Mouse (Mus musculus) effector memory CD4-positive, alpha-beta T cell, adult 7 months (primary cell): ENCODE results near the gene Spata31. TPM values are rescaled to one million over a fixed set of nuclear protein-coding genes. Genes with fewer than 3 reads are reported as not detected.

Experiments used
- polyA plus RNA-seq: library from polyadenylated mRNA; unstranded; fragments of 100-300 nt; shearing (Covaris generic); gene quantifications from one replicate; pipeline ENCODE4 v1.2.1, GENCODE M21; 2017

The Spata31 gene
- polyA plus RNA-seq: not detected

GRCm38 (mm10) chr13:64917191-64917590 is at the start of gene Spata31:
TSS of gene Spata31 (plus strand) at chr13:64917406.

GRCm38 (mm10) chr13:64903585-64904208 is 13.5 kb upstream of the Spata31 start, which contains the start of gene Cntnap3:
TSS of gene Cntnap3 (minus strand) at chr13:64903955.

Other genes with a start within 250 kb of the Spata31 start
- gene Cntnap3, start 13.5 kb upstream of the Spata31 start, polyA plus RNA-seq: not detected
- gene Spata31d1c, start 115.7 kb downstream of the Spata31 start, polyA plus RNA-seq: not detected
- not detected for gene Prss47, start 135.4 kb downstream of the Spata31 start, polyA plus RNA-seq
- gene Mfsd14b, start 195.6 kb downstream of the Spata31 start, polyA plus RNA-seq: 73.4 TPM
- gene Olfr465-ps1, start 220.7 kb downstream of the Spata31 start, polyA plus RNA-seq: not detected
- gene Olfr466, start 232.8 kb downstream of the Spata31 start, polyA plus RNA-seq: 0.24 TPM